Mouse (Mus musculus) midbrain, postnatal 0 days (tissue): ENCODE results near the gene Lrguk. TPM values are rescaled to one million over a fixed set of nuclear protein-coding genes. Genes with fewer than 3 reads are reported as not detected.

Experiments
- ATAC-seq: fragments of 200-750 bp; cut with Nextera tagmentation; 2 replicates; pipeline ENCODE4 v1.8.0; 2017; ENCODE audit warnings: moderate number of reproducible peaks, mild to moderate bottlenecking, moderate TSS enrichment, moderate library complexity; ENCODE audit not compliant: low FRiP score
- DNase-seq: peaks from one replicate; pipeline ENCODE4 v3.0.0-alpha.2; 2015; ENCODE audit warnings: low spot score
- H3K27ac ChIP-seq: fragments of 300-500 bp; sonication (generic); 2 replicates; pipeline ENCODE4 v1.5.1; 2014; ENCODE audit warnings: low read depth, mild to moderate bottlenecking, low read length, mixed read lengths
- H3K27me3 ChIP-seq: fragments of 300-500 bp; sonication (generic); 2 replicates; pipeline ENCODE4 v1.6.1; 2014; ENCODE audit warnings: low read length, control low read depth, mixed read lengths; ENCODE audit not compliant: insufficient read depth
- H3K36me3 ChIP-seq: fragments of 300-500 bp; sonication (generic); 2 replicates; pipeline ENCODE4 v1.6.1; 2014; ENCODE audit warnings: low read length, control low read depth, mixed read lengths; ENCODE audit not compliant: insufficient read depth
- H3K4me1 ChIP-seq: fragments of 300-500 bp; sonication (generic); 2 replicates; pipeline ENCODE4 v1.6.1; 2014; ENCODE audit warnings: mild to moderate bottlenecking, control low read depth, antibody characterized with exemption, low read length, mixed read lengths; ENCODE audit not compliant: insufficient read depth
- H3K4me2 ChIP-seq: fragments of 300-500 bp; sonication (generic); 2 replicates; pipeline ENCODE4 v1.6.1; 2014; ENCODE audit warnings: low read depth, mild to moderate bottlenecking, low read length, mixed read lengths; ENCODE audit not compliant: poor library complexity, severe bottlenecking
- H3K4me3 ChIP-seq: fragments of 300-500 bp; sonication (generic); 2 replicates; pipeline ENCODE4 v1.5.1; 2014; ENCODE audit warnings: low read depth, mild to moderate bottlenecking, low read length, moderate library complexity
- H3K9ac ChIP-seq: fragments of 300-500 bp; sonication (generic); replicated peaks from 2 replicates; pipeline ENCODE4 v1.6.1; 2014; ENCODE audit warnings: mild to moderate bottlenecking, low read length, moderate library complexity, mixed read lengths; ENCODE audit not compliant: poor library complexity, severe bottlenecking
- H3K9me3 ChIP-seq: fragments of 300-500 bp; sonication (generic); 2 replicates; pipeline ENCODE4 v1.6.1; 2016; ENCODE audit warnings: low read length, control low read depth
- CTCF ChIP-seq: IDR thresholded peaks from 2 replicates; pipeline ENCODE4 v1.5.1; 2016; ENCODE audit warnings: antibody characterized with exemption, mild to moderate bottlenecking
- WGBS: fragments of 180-500 bp; shearing (Covaris S2); extraction: QIAGEN DNeasy Blood & Tissue Kit; methylation state at CpG from one replicate; pipeline ENCODE4 v1.1.7; 2014; 5-methylcytosine and 5-hydroxymethylcytosine counted together
- polyA plus RNA-seq: library from polyadenylated mRNA; unstranded; fragments of >200 nt; fragmentation: Nextera tagmentation; extraction: Ambion mirVana; gene quantifications from 2 replicates; pipeline ENCODE4 v1.2.1, GENCODE M21; 2015
- total RNA-seq: library from RNA; depleted of rRNA; stranded (reverse); fragments of >200 nt; gene quantifications from 2 replicates; pipeline ENCODE4 v1.2.3, GENCODE M21; 2014

Gene Lrguk
- total and polyA plus RNA-seq, 2 experiments from 2014 or later = 1.0 to 1.6 TPM

DNA sequence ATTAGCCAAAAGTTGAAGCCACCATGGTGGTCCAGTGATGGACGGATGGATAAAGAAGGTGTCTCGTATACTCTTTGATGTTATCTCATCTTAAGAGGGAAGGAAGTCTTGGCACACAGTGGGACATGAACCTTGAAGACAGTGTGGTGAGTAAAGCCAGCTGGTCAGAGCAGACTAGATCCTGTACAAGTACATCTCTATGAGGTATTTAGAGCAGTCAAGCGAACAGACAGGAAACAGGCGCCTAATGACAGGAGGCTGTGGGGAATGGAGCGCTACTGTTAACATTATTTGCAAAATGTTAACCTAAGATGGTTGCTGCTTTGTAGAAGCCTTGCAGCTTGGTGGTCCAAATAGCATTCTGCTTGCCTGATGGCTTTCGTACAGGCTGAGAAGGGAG is 67.0 kb downstream of the Lrguk start:
- no peaks in the 10 kb centered on the region for H3K27me3 ChIP-seq
- no peak overlapping the region for H3K4me3 ChIP-seq
- DNase-seq (no peak), ATAC-seq (no peak)
- no peaks in the 10 kb centered on the region for H3K9me3 ChIP-seq
- H3K9ac ChIP-seq = no peak overlapping the region
- 95% methylated on average over 6 of the region's 6 CpGs for WGBS
- no peaks in the 10 kb centered on the region for H3K36me3 ChIP-seq
- H3K27ac ChIP-seq = no peak overlapping the region
- TF ChIP-seq CTCF = no peak
- no peak overlapping the region for H3K4me2 ChIP-seq
- no peaks in the 10 kb centered on the region for H3K4me1 ChIP-seq

- H3K4me1 ChIP-seq = no peaks in the 10 kb centered on the region
- no peaks in the 10 kb centered on the region for H3K9me3 ChIP-seq
- H3K9ac ChIP-seq = no peak overlapping the region
- no peak overlapping the region for H3K4me2 ChIP-seq
- no peak for TF ChIP-seq CTCF
- H3K36me3 ChIP-seq = no peaks in the 10 kb centered on the region
- no peak for ATAC-seq
- H3K27me3 ChIP-seq = no peaks in the 10 kb centered on the region
- H3K27ac ChIP-seq = no peak overlapping the region
- 76% methylated on average over 4 of the region's 4 CpGs for WGBS
- no peak for DNase-seq
- H3K4me3 ChIP-seq = no peak overlapping the region
Measured at GRCm38 (mm10) chr6:34096905-34097304, 67.7 kb downstream of the Lrguk start.

DNA sequence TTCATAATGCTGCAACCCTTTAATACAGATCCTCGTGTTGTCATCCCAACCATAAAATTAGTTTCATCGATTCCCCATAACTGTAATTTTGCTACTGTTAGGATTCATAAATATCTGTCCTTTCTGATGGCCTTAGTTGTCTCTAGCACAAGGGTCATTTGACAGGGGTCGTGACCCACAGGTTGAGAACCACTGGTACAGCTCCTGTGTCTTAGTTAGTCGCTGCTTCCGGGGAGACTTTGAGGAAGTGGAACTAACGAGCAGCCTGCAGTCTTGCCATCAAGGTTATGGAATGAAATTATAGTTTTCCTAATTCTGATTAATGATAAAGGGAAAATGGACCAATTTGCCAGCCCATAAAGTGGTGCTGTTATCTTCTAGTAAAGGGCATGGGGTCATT is 70.5 kb downstream of the Lrguk start:
- Histone ChIP-seq H3K9ac (no peak overlapping the region), H3K4me2 (no peak overlapping the region), H3K27ac (no peak overlapping the region), H3K4me1 (no peaks in the 10 kb centered on the region), H3K36me3 (no peaks in the 10 kb centered on the region), H3K4me3 (no peak overlapping the region), H3K9me3 (no peaks in the 10 kb centered on the region), H3K27me3 (no peaks in the 10 kb centered on the region)
- no peak for ATAC-seq
- no peak for DNase-seq
- WGBS = 89% methylated on average over 6 of the region's 6 CpGs
- TF ChIP-seq CTCF = no peak

GRCm38 (mm10) chr6:34101531-34102396 is 72.5 kb downstream of the Lrguk start:
- Histone ChIP-seq H3K27ac (no peak overlapping the region), H3K4me3 (no peak overlapping the region), H3K9me3 (no peaks in the 10 kb centered on the region), H3K4me2 (no peak overlapping the region), H3K27me3 (no peaks in the 10 kb centered on the region), H3K36me3 (no peaks in the 10 kb centered on the region), H3K9ac (no peak overlapping the region), H3K4me1 (no peaks in the 10 kb centered on the region)
- no peak for TF ChIP-seq CTCF
- ATAC-seq = no peak
- 91% methylated on average over 15 of the region's 15 CpGs for WGBS
- no peak for DNase-seq

DNA sequence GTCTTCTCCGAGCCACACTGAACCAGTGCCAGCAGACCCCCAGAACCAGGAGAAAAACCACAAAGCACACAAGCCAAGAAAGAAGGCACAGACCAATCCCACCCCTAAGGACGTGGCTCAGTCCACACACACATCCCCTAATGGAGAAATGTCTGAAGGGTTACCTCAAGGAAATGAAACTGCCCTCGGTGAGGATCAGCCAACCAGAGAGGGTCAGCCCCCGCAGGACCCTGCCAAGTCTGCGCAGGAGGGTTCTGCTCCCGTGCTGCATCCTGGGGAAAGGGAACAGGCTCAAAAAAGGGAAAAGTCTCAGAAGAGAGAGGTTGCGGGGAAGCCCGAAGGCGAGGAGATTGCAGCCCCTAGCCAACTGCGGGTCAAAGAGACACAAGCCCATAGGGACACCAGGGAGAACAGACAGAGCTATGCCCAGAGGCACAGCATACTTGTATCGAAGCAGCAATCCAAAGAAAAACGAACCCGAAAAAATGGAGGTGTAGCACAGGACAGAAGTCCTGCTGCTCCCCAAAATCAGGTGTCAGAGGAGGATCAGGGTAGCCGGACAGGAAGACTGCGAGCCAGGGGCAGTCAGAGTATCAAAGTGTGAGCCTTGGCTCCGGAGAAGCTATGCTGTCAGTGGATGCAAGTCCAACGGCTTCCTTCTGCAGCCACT is 74.1 kb downstream of the Lrguk start:
- Histone ChIP-seq H3K36me3 (no peaks in the 10 kb centered on the region), H3K27ac (no peak overlapping the region), H3K9me3 (no peaks in the 10 kb centered on the region), H3K4me1 (no peaks in the 10 kb centered on the region), H3K4me3 (no peak overlapping the region), H3K27me3 (no peaks in the 10 kb centered on the region), H3K4me2 (no peak overlapping the region), H3K9ac (no peak overlapping the region)
- no peak for ATAC-seq
- no peak for DNase-seq
- WGBS = 90% methylated on average over 17 of the region's 17 CpGs
- no peak for TF ChIP-seq CTCF

DNA sequence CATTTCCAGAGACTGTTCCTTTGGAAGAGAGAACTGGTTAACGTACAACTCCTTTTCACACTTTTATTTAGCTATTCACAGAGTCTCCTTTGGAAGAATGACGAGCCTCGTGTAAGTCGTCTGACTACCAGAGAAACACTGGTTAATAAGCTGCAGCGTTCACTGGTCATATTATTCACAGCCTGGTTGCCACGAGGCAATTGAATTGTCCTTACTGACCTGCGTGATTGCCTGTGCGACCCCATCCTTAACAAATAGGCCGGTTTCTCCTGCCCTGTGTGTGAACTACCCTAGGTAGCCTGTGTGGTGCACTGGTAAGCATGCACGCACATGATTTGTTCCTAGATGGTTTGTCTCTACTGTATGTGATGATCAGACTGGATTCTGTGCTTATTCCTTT is 81.3 kb downstream of the Lrguk start:
- Histone ChIP-seq H3K36me3 (no peaks in the 10 kb centered on the region), H3K9ac (no peak overlapping the region), H3K4me1 (no peaks in the 10 kb centered on the region), H3K9me3 (no peaks in the 10 kb centered on the region), H3K4me3 (no peak overlapping the region), H3K27me3 (no peaks in the 10 kb centered on the region), H3K27ac (no peak overlapping the region), H3K4me2 (no peak overlapping the region)
- DNase-seq = no peak
- WGBS = 58% methylated on average over 10 of the region's 10 CpGs
- no peak for TF ChIP-seq CTCF
- ATAC-seq = no peak
